Mouse (Mus musculus) intestine, postnatal 0 days (tissue): ENCODE results near the gene Sh3gl2. TPM values are rescaled to one million over a fixed set of nuclear protein-coding genes. Genes with fewer than 3 reads are reported as not detected.

Experiments used
- ATAC-seq: fragments of 200-750 bp; cut with Nextera tagmentation; 2 replicates; pipeline ENCODE4 v1.8.0; 2017; ENCODE audit warnings: mild to moderate bottlenecking, moderate TSS enrichment, moderate library complexity
- H3K27ac ChIP-seq: fragments of 300-500 bp; sonication (generic); 2 replicates; pipeline ENCODE4 v1.5.1; 2014; ENCODE audit warnings: mild to moderate bottlenecking, low read depth, low read length, moderate library complexity
- H3K27me3 ChIP-seq: fragments of 300-500 bp; sonication (generic); replicated peaks from 2 replicates; pipeline ENCODE4 v1.6.1; 2014; ENCODE audit warnings: low read length, mixed read lengths; ENCODE audit not compliant: control insufficient read depth, insufficient read depth
- H3K36me3 ChIP-seq: fragments of 300-500 bp; sonication (generic); 2 replicates; pipeline ENCODE4 v1.6.1; 2014; ENCODE audit warnings: mild to moderate bottlenecking, moderate library complexity; ENCODE audit not compliant: control insufficient read depth, insufficient read depth
- H3K4me1 ChIP-seq: fragments of 300-500 bp; sonication (generic); replicated peaks from 2 replicates; pipeline ENCODE4 v1.6.1; 2014; ENCODE audit warnings: antibody characterized with exemption, low read length, mixed read lengths; ENCODE audit not compliant: control insufficient read depth, insufficient read depth
- H3K4me2 ChIP-seq: fragments of 300-500 bp; sonication (generic); replicated peaks from 2 replicates; pipeline ENCODE4 v1.6.1; 2014; ENCODE audit warnings: low read depth, mild to moderate bottlenecking, moderate library complexity
- H3K4me3 ChIP-seq: fragments of 300-500 bp; sonication (generic); 2 replicates; pipeline ENCODE4 v1.5.1; 2014; ENCODE audit warnings: low read depth, low read length
- H3K9ac ChIP-seq: fragments of 300-500 bp; sonication (generic); 2 replicates; pipeline ENCODE4 v1.6.1; 2014; ENCODE audit warnings: mild to moderate bottlenecking, low read depth, low read length
- H3K9me3 ChIP-seq: fragments of 300-500 bp; sonication (generic); 2 replicates; pipeline ENCODE4 v1.6.1; 2016; ENCODE audit warnings: mixed run types; ENCODE audit not compliant: control insufficient read depth
- CTCF ChIP-seq: sonication (generic); IDR thresholded peaks from 2 replicates; pipeline ENCODE4 v1.5.1; 2016; ENCODE audit warnings: low read depth, mild to moderate bottlenecking, control low read depth, antibody characterized with exemption, moderate library complexity
- WGBS: fragments of 180-500 bp; shearing (Covaris S2); extraction: QIAGEN DNeasy Blood & Tissue Kit; methylation state at CpG from one replicate; pipeline ENCODE4 v1.1.7; 2014; 5-methylcytosine and 5-hydroxymethylcytosine counted together
- polyA plus RNA-seq: library from polyadenylated mRNA; unstranded; fragments of >200 nt; fragmentation: Nextera tagmentation; extraction: Ambion mirVana; gene quantifications from 2 replicates; pipeline ENCODE4 v1.2.1, GENCODE M21; 2015

The Sh3gl2 gene
- polyA plus RNA-seq, 1 experiment from 2014 or later, result 14.9 TPM

GRCm38 (mm10) chr4:85319092-85319491 lies 114.2 kb downstream of the Sh3gl2 start:
- no peak overlapping the region for H3K4me3 ChIP-seq
- no peak overlapping the region for H3K27ac ChIP-seq
- no peaks in the 10 kb centered on the region for H3K27me3 ChIP-seq
- H3K36me3 ChIP-seq, result no peaks in the 10 kb centered on the region
- 80% methylated on average over 3 of the region's 3 CpGs for WGBS
- no peaks in the 10 kb centered on the region for H3K9me3 ChIP-seq
- no peak for ATAC-seq
- TF ChIP-seq CTCF, result no peak
- H3K9ac ChIP-seq, result no peak overlapping the region
- no peak overlapping the region for H3K4me2 ChIP-seq
- H3K4me1 ChIP-seq, result no peaks in the 10 kb centered on the region

GRCm38 (mm10) chr4:85325454-85325853 lies 120.5 kb downstream of the Sh3gl2 start:
- Histone ChIP-seq H3K27ac (no peak overlapping the region), H3K4me2 (no peak overlapping the region), H3K4me3 (no peak overlapping the region), H3K36me3 (no peaks in the 10 kb centered on the region), H3K9me3 (no peaks in the 10 kb centered on the region), H3K27me3 (no peaks in the 10 kb centered on the region), H3K9ac (no peak overlapping the region), H3K4me1 (no peaks in the 10 kb centered on the region)
- 73% methylated on average over 6 of the region's 6 CpGs for WGBS
- TF ChIP-seq CTCF, result no peak
- no peak for ATAC-seq

- no peak overlapping the region for H3K4me2 ChIP-seq
- H3K27me3 ChIP-seq, result no peaks in the 10 kb centered on the region
- WGBS, result 85% methylated on average over 1 of the region's 1 CpGs
- H3K4me1 ChIP-seq, result no peaks in the 10 kb centered on the region
- H3K9ac ChIP-seq, result no peak overlapping the region
- ATAC-seq, result no peak
- no peak overlapping the region for H3K27ac ChIP-seq
- no peak for TF ChIP-seq CTCF
- H3K36me3 ChIP-seq, result no peaks in the 10 kb centered on the region
- H3K9me3 ChIP-seq, result no peaks in the 10 kb centered on the region
- H3K4me3 ChIP-seq, result no peak overlapping the region
Observed at GRCm38 (mm10) chr4:85326052-85326451, 121.1 kb downstream of the Sh3gl2 start.

GRCm38 (mm10) chr4:85334688-85335200 lies 129.8 kb downstream of the Sh3gl2 start:
- Histone ChIP-seq H3K4me1 (no peaks in the 10 kb centered on the region), H3K4me3 (no peak overlapping the region), H3K27me3 (no peaks in the 10 kb centered on the region), H3K27ac (no peak overlapping the region), H3K4me2 (no peak overlapping the region), H3K36me3 (no peaks in the 10 kb centered on the region), H3K9me3 (no peaks in the 10 kb centered on the region), H3K9ac (no peak overlapping the region)
- no peak for TF ChIP-seq CTCF
- 78% methylated on average over 4 of the region's 4 CpGs for WGBS
- no peak for ATAC-seq

GRCm38 (mm10) chr4:85336356-85336755 lies 131.4 kb downstream of the Sh3gl2 start:
- H3K27ac ChIP-seq, result no peak overlapping the region
- H3K27me3 ChIP-seq, result no peaks in the 10 kb centered on the region
- H3K4me2 ChIP-seq, result no peak overlapping the region
- H3K4me1 ChIP-seq, result no peaks in the 10 kb centered on the region
- H3K4me3 ChIP-seq, result no peak overlapping the region
- ATAC-seq, result no peak
- H3K9me3 ChIP-seq, result no peaks in the 10 kb centered on the region
- no peaks in the 10 kb centered on the region for H3K36me3 ChIP-seq
- no peak for TF ChIP-seq CTCF
- H3K9ac ChIP-seq, result no peak overlapping the region

GRCm38 (mm10) chr4:85339126-85339525 lies 134.2 kb downstream of the Sh3gl2 start:
- H3K4me2 ChIP-seq, result no peak overlapping the region
- H3K4me1 ChIP-seq, result no peaks in the 10 kb centered on the region
- no peak for ATAC-seq
- H3K9ac ChIP-seq, result no peak overlapping the region
- no peak for TF ChIP-seq CTCF
- no peak overlapping the region for H3K27ac ChIP-seq
- H3K4me3 ChIP-seq, result no peak overlapping the region
- no peaks in the 10 kb centered on the region for H3K36me3 ChIP-seq
- WGBS, result 85% methylated on average over 5 of the region's 5 CpGs
- H3K9me3 ChIP-seq, result no peaks in the 10 kb centered on the region
- no peaks in the 10 kb centered on the region for H3K27me3 ChIP-seq

- no peak for TF ChIP-seq CTCF
- ATAC-seq, result no peak
- Histone ChIP-seq H3K4me3 (no peak overlapping the region), H3K27me3 (no peaks in the 10 kb centered on the region), H3K4me1 (no peaks in the 10 kb centered on the region), H3K36me3 (no peaks in the 10 kb centered on the region), H3K9me3 (no peaks in the 10 kb centered on the region), H3K27ac (no peak overlapping the region), H3K9ac (no peak overlapping the region), H3K4me2 (no peak overlapping the region)
- 69% methylated on average over 6 of the region's 6 CpGs for WGBS
Observed at GRCm38 (mm10) chr4:85340686-85341085, 135.8 kb downstream of the Sh3gl2 start.
